Mouse (Mus musculus) MEL (cell line): Measurements from ENCODE around the gene Slc35e3.

ENCODE experiments used
- CHD1 ChIP-seq: IDR thresholded peaks from 2 replicates; pipeline ENCODE4 v1.6.1; 2012; ENCODE audit warnings: low read depth, mild to moderate bottlenecking, inconsistent platforms, low read length, improper control_type of control experiment
- CHD2 ChIP-seq: IDR thresholded peaks from 2 replicates; pipeline ENCODE4 v1.6.1; 2011; ENCODE audit warnings: low read length, improper control_type of control experiment
- CTCF ChIP-seq, 3 experiments: IDR thresholded peaks in 2 of 3; conservative IDR thresholded peaks in 1 of 3; 2 replicates each; pipeline ENCODE4 v1.5.1; 2011 to 2012; ENCODE audit warnings: low read length in 3 of 3, low read depth in 2 of 3, mild to moderate bottlenecking in 2 of 3, improper control_type of control experiment in 1 of 3, inconsistent platforms in 1 of 3, mixed read lengths in 1 of 3, moderate library complexity in 1 of 3; ENCODE audit not compliant: control insufficient read depth in 1 of 3, insufficient read depth in 1 of 3, poor library complexity in 1 of 3, severe bottlenecking in 1 of 3
- ELF1 ChIP-seq: IDR thresholded peaks from 2 replicates; pipeline ENCODE4 v1.6.1; 2014; ENCODE audit warnings: low read depth, mild to moderate bottlenecking, inconsistent platforms, low read length, improper control_type of control experiment, moderate library complexity
- EP300 ChIP-seq, 2 experiments: IDR thresholded peaks; 2 replicates each; pipeline ENCODE4 v1.6.1; 2011; ENCODE audit warnings: improper control_type of control experiment in 2 of 2, low read length in 2 of 2, low read depth in 1 of 2, mild to moderate bottlenecking in 1 of 2
- ETS1 ChIP-seq: IDR thresholded peaks from 2 replicates; pipeline ENCODE4 v1.6.1; 2012; ENCODE audit warnings: low read depth, mild to moderate bottlenecking, inconsistent platforms, low read length, improper control_type of control experiment, moderate library complexity
- HCFC1 ChIP-seq: IDR thresholded peaks from 2 replicates; pipeline ENCODE4 v1.6.1; 2012; ENCODE audit warnings: low read depth, mild to moderate bottlenecking, inconsistent platforms, low read length, improper control_type of control experiment, moderate library complexity
- MAZ ChIP-seq: IDR thresholded peaks from 2 replicates; pipeline ENCODE4 v1.6.1; 2012; ENCODE audit warnings: low read depth, mild to moderate bottlenecking, inconsistent platforms, low read length, improper control_type of control experiment
- MYC ChIP-seq: IDR thresholded peaks from 2 replicates; pipeline ENCODE4 v1.6.1; 2011; ENCODE audit warnings: low read depth, mild to moderate bottlenecking, low read length, improper control_type of control experiment, moderate library complexity
- POLR2A ChIP-seq, 2 experiments: IDR thresholded peaks; 2 replicates each; pipeline ENCODE4 v1.6.1; 2011 to 2012; ENCODE audit warnings: low read length in 2 of 2, mild to moderate bottlenecking in 2 of 2, control low read depth in 1 of 2, improper control_type of control experiment in 1 of 2, low read depth in 1 of 2, moderate library complexity in 1 of 2; ENCODE audit not compliant: control insufficient read depth in 1 of 2, insufficient read depth in 1 of 2, poor library complexity in 1 of 2
- TAL1 ChIP-seq: IDR thresholded peaks from 2 replicates; pipeline ENCODE4 v1.6.1; 2012; ENCODE audit warnings: mild to moderate bottlenecking, inconsistent platforms, low read length, moderate library complexity, mixed read lengths
- TCF12 ChIP-seq: IDR thresholded peaks from 2 replicates; pipeline ENCODE4 v1.6.1; 2014; ENCODE audit warnings: low read depth, mild to moderate bottlenecking, inconsistent platforms, low read length, improper control_type of control experiment, moderate library complexity
- ZC3H11A ChIP-seq: IDR thresholded peaks from 2 replicates; pipeline ENCODE4 v1.6.1; 2012; ENCODE audit warnings: low read depth, mild to moderate bottlenecking, inconsistent platforms, low read length, improper control_type of control experiment

GRCm38 (mm10) chr10:117795206-117795605 is 49.0 kb upstream of the Slc35e3 start:
- TF ChIP-seq MYC (no peak), HCFC1 (no peak), TAL1 (no peak), ELF1 (no peak), EP300 (IDR thresholded peaks at IDR 0.05; ENCODE audit: low read depth in 1 of 2, low read length in 2 of 2) (no peak), TCF12 (no peak), CTCF (IDR thresholded peaks at IDR 0.05 in 2 of 3, conservative IDR thresholded peaks at IDR 0.05 in 1 of 3; ENCODE audit: control insufficient read depth in 1 of 3, insufficient read depth in 1 of 3, low read depth in 2 of 3, low read length in 3 of 3, poor library complexity in 1 of 3, severe bottlenecking in 1 of 3) (no peak), POLR2A (IDR thresholded peaks at IDR 0.05; ENCODE audit: control insufficient read depth in 1 of 2, insufficient read depth in 1 of 2, low read depth in 1 of 2, low read length in 2 of 2, poor library complexity in 1 of 2) (no peak), MAZ (no peak), ETS1 (no peak), CHD2 (no peak), ZC3H11A (no peak), CHD1 (no peak)
